Mouse (Mus musculus): ENCODE data around the gene Prickle1. TPM values are rescaled to one million over a fixed set of nuclear protein-coding genes. Genes with fewer than 3 reads are reported as not detected.

Prickle1 gene
- polyA plus RNA-seq, 1 experiment from 2014 or later: 40.6 TPM

DNA sequence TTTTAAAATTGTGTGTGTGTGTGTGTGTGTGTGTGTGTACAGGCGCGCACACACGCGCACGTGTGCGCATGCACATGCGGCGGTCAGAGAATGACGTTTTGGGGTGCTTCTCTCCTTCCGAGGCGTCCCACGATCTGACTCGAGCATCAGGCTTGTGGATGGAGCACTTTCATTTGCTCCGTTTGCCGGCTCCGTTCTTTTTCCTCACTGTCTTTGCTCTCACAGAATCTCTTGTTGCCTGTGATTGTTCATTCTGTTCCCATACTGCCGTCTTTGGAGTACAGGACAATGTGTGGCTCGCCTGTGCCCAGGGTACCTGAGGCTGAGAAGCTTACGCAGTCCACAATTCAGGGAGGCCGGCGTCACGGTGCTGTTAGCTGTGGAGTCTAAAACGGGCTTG lies 134.6 kb downstream of the Prickle1 start:
- no peak overlapping the region for H3K9ac ChIP-seq (ENCODE audit: low read length)
- 97% methylated on average over 23 of the region's 23 CpGs for WGBS
- no peaks in the 10 kb centered on the region for H3K9me3 ChIP-seq (ENCODE audit: control insufficient read depth, low read length)
- H3K27ac ChIP-seq (replicated peaks in 1 of 2; ENCODE audit: control insufficient read depth in 1 of 2, insufficient read depth in 1 of 2, low read depth in 2 of 2, low read length in 2 of 2): no peak overlapping the region
- ATAC-seq (ENCODE audit: insufficient number of reproducible peaks, insufficient read depth, low FRiP score, low read depth): no peak
- no peaks in the 10 kb centered on the region for H3K27me3 ChIP-seq (ENCODE audit: control insufficient read depth, insufficient read depth, low read length)
- H3K4me3 ChIP-seq (ENCODE audit: control insufficient read depth in 1 of 2, insufficient read depth in 1 of 2, low read depth in 1 of 2, low read length in 2 of 2): no peak overlapping the region
- no peaks in the 10 kb centered on the region for H3K4me1 ChIP-seq (ENCODE audit: control insufficient read depth in 2 of 2, insufficient read depth in 2 of 2, low read length in 2 of 2)
- H3K4me2 ChIP-seq (ENCODE audit: low read length): no peak overlapping the region
- H3K36me3 ChIP-seq (ENCODE audit: control insufficient read depth, insufficient read depth, low read length): peaks cover 32% of the 10 kb centered on the region

DNA sequence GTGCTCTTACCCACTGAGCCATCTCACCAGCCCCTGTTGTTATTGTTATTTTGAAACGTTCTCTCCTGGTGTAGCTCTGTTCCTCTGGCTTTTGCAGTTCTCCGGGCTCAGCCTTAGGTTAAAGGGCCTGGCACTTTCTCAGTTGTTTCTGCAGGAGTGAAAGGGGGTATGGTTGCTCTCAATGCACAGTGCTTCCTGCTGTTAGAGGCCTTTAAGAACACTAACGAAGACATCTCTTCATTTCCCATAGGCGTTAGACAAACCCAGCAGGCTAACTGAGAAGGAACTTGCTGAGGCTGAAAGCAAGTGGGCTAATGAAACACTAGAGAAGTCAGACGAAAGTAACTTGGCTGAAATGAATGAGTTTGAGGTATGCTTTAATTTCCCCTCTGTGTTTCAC lies 136.3 kb downstream of the Prickle1 start:
- no peak for ATAC-seq (ENCODE audit: insufficient number of reproducible peaks, insufficient read depth, low FRiP score, low read depth)
- Histone ChIP-seq H3K36me3 (ENCODE audit: control insufficient read depth, insufficient read depth, low read length) (peaks cover 25% of the 10 kb centered on the region; the same call in 1 of the 2 replicates), H3K4me1 (ENCODE audit: control insufficient read depth in 2 of 2, insufficient read depth in 2 of 2, low read length in 2 of 2) (no peaks in the 10 kb centered on the region), H3K4me3 (ENCODE audit: control insufficient read depth in 1 of 2, insufficient read depth in 1 of 2, low read depth in 1 of 2, low read length in 2 of 2) (no peak overlapping the region), H3K9ac (ENCODE audit: low read length) (no peak overlapping the region), H3K9me3 (ENCODE audit: control insufficient read depth, low read length) (no peaks in the 10 kb centered on the region), H3K27ac (replicated peaks in 1 of 2; ENCODE audit: control insufficient read depth in 1 of 2, insufficient read depth in 1 of 2, low read depth in 2 of 2, low read length in 2 of 2) (no peak overlapping the region), H3K4me2 (ENCODE audit: low read length) (no peak overlapping the region), H3K27me3 (ENCODE audit: control insufficient read depth, insufficient read depth, low read length) (no peaks in the 10 kb centered on the region)
- WGBS: 80% methylated on average over 5 of the region's 5 CpGs

DNA sequence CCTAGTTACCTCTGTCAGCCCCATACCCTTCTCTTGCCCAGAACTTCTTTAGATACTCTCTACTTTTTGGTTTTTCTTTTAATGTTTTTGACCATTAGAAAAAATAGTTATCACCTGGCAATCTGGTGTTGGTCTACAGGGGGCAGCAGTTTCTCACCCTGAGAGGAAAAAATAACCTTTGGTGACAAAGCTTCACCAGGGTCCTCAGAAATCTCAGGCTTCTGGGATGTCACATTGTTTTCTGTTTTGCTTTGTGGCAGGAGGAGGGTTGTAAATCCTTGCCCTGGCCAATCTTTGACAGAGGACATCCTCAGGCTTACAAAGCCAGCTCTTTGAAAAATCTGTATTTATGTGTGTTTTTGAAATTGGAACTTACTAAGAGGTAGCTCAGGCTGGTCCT lies 139.7 kb downstream of the Prickle1 start:
- H3K4me2 ChIP-seq (ENCODE audit: low read length): no peak overlapping the region
- no peaks in the 10 kb centered on the region for H3K9me3 ChIP-seq (ENCODE audit: control insufficient read depth, low read length)
- no peak overlapping the region for H3K4me3 ChIP-seq (ENCODE audit: control insufficient read depth in 1 of 2, insufficient read depth in 1 of 2, low read depth in 1 of 2, low read length in 2 of 2)
- H3K4me1 ChIP-seq (ENCODE audit: control insufficient read depth in 2 of 2, insufficient read depth in 2 of 2, low read length in 2 of 2): peaks cover 0 to 2% of the 10 kb centered on the region in 2 experiments; a peak in 1 of 4 replicates
- no peak for ATAC-seq (ENCODE audit: insufficient number of reproducible peaks, insufficient read depth, low FRiP score, low read depth)
- H3K9ac ChIP-seq (ENCODE audit: low read length): no peak overlapping the region
- peaks cover 31% of the 10 kb centered on the region; the same call in 1 of the 2 replicates for H3K36me3 ChIP-seq (ENCODE audit: control insufficient read depth, insufficient read depth, low read length)
- H3K27ac ChIP-seq (replicated peaks in 1 of 2; ENCODE audit: control insufficient read depth in 1 of 2, insufficient read depth in 1 of 2, low read depth in 2 of 2, low read length in 2 of 2): no peak overlapping the region
- no peaks in the 10 kb centered on the region for H3K27me3 ChIP-seq (ENCODE audit: control insufficient read depth, insufficient read depth, low read length)

DNA sequence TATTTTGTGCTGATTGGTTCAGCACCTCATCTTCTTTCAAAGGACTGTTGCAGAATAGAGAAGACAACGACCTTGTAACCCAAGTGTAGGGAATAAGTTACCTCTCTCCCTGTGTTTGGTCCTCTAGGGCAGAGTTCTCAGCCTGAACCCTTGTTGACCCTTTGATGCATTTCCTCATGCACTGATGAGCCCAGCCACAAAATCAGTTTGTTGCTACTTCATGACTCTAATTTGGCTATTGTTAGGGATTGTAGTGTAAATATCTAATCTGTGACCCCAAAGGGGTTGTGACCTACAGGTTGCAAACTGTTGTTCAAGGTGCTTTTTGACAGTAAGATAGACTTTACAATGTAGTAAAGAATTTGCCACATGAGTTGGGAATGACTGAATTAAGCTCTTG lies 142.4 kb downstream of the Prickle1 start:
- Histone ChIP-seq H3K27me3 (ENCODE audit: control insufficient read depth, insufficient read depth, low read length) (no peaks in the 10 kb centered on the region), H3K27ac (replicated peaks in 1 of 2; ENCODE audit: control insufficient read depth in 1 of 2, insufficient read depth in 1 of 2, low read depth in 2 of 2, low read length in 2 of 2) (no peak overlapping the region), H3K4me3 (ENCODE audit: control insufficient read depth in 1 of 2, insufficient read depth in 1 of 2, low read depth in 1 of 2, low read length in 2 of 2) (no peak overlapping the region), H3K4me1 (ENCODE audit: control insufficient read depth in 2 of 2, insufficient read depth in 2 of 2, low read length in 2 of 2) (peaks cover 4 to 7% of the 10 kb centered on the region in 2 experiments; a peak in 2 of 4 replicates), H3K4me2 (ENCODE audit: low read length) (no peak overlapping the region), H3K9me3 (ENCODE audit: control insufficient read depth, low read length) (no peaks in the 10 kb centered on the region), H3K9ac (ENCODE audit: low read length) (no peak overlapping the region), H3K36me3 (ENCODE audit: control insufficient read depth, insufficient read depth, low read length) (peaks cover 18% of the 10 kb centered on the region; the same call in 1 of the 2 replicates)
- no peak for ATAC-seq (ENCODE audit: insufficient number of reproducible peaks, insufficient read depth, low FRiP score, low read depth)
- WGBS: 79% methylated on average over 1 of the region's 1 CpGs

Other genes with a start within 250 kb of the Prickle1 start
- gene Zcrb1, start 197.6 kb downstream of the Prickle1 start, polyA plus RNA-seq (2014; fragmentation: Nextera tagmentation; extraction: Ambion mirVana): 112 and 113 TPM in 2 replicates
- gene Pphln1, start 197.5 kb downstream of the Prickle1 start, polyA plus RNA-seq (2014; fragmentation: Nextera tagmentation; extraction: Ambion mirVana): 27.1 and 28.5 TPM in 2 replicates